Mouse (Mus musculus): ENCODE measurements at regions not wholly inside any gene's neighbourhood (a gene's known extent, or its start where the extent isn't known, plus 50 kb on each side); places are given as distances from the start of the nearest gene placed in this dataset.

DNA sequence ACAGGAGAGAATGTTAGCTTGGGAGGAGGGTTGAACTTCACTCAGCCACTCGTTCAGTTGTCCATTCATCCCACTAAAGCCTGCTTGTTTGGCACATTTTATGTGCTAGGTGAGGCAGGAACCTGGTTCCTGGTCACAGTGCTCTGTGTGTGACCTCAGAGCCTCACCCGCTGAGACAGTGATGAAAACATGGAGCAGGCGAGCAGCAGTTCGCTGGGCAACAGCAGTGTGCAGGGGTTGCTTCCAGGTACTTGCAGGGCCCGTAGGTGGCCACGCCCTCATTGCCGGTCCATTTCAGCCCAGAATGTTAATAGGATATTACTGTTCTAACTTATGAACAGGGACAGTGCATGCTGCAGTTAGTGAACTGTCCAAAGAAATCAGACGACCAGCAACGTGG lies 285.7 kb downstream of the Rngtt start:
- DNase-seq, result no peak

DNA sequence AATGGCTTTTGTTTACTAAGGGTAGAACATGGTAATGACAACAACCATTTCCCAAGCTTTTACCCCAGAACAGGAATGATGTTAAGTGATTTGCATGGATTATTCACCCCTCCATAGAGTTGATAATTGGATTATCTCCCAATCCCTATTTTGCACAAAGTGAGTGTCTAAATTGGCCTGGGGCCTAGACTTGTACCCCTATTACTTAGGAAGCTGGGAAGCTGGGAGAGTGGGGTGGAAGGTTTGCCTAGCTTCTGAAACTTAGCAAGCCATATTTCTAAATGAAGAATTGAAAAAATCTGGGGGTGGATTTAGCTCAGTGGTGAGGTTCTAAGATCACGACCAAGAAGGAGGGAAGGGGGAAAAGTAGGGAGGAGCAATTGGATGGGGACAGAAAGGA lies 289.9 kb downstream of the Rngtt start:
- no peak for DNase-seq

DNA sequence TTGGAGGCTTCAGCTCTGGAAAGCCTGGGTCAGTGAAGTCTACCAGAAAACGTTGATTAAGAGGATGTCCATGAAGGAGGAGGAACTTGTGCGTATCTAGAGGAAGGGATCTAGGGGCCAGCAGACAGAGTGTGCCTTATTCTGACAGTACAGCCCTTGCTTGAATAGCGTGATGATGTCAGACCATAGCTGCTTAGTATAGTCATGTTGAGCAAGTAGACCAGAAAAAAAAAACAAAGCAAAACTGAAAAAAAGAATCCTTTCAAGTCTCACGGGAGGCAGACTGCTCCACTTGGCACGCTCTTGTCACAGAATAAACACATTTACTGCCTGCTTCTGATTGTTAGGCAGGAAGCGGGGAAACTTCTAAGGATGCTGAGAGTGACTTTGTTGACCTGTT lies 290.7 kb downstream of the Rngtt start:
- DNase-seq, result no peak

DNA sequence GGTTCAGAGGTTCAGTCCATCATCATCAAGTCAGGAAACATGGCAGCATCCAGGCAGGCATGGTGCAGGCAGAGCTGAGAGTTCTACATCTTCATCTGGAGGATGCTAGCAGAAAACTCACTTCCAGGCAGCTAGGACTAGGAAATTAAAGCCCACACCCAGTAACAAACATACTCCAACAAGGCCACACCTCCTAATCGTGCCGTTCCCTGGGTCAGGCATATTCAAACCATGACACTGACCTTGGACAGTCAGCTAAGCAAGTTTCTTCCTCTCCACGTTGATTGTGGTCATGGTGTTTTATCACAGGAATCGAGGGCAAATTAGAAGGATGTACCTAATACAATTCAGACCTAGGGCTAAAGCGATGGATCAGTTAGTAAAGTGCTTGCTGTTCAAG lies 294.5 kb downstream of the Rngtt start:
- DNase-seq, result no peak

DNA sequence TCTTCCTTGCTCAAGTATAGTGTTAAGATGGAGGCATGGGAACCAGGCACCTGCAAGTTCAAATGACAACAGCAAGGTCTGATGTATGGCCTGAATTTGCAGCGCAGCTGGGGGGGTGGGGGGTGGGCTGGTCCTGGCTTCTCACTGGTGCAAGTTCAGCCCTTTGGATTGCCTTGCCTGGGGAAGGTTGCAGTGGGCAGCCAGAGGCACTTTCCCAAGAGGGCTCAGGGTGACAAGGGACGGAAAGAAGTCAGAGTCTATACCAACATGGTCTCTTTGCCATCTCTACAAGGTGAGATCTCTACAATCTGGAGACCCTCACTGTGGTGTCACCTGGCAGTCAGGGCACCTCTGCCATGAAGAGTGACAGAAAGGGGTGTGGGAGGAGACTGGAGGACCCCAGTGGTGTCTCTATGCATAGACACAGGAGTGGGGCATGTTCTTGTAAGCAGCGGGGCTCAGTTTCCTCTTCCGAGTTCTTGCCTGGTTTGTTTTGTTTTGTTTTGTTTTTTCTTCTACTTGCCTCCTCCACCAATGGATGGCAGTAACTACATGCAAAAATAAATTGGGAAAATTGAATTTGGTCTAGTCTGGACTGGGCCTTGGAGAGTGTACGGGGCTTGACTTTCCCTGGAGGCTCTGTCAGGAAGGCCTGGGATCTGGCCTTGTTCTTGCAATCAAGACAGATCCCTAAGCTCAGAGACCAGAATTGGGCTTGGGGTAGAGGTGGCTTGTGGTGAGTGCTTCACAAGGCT lies 284.4 kb upstream of the Cnr1 start:
- DNase-seq, result no peak

DNA sequence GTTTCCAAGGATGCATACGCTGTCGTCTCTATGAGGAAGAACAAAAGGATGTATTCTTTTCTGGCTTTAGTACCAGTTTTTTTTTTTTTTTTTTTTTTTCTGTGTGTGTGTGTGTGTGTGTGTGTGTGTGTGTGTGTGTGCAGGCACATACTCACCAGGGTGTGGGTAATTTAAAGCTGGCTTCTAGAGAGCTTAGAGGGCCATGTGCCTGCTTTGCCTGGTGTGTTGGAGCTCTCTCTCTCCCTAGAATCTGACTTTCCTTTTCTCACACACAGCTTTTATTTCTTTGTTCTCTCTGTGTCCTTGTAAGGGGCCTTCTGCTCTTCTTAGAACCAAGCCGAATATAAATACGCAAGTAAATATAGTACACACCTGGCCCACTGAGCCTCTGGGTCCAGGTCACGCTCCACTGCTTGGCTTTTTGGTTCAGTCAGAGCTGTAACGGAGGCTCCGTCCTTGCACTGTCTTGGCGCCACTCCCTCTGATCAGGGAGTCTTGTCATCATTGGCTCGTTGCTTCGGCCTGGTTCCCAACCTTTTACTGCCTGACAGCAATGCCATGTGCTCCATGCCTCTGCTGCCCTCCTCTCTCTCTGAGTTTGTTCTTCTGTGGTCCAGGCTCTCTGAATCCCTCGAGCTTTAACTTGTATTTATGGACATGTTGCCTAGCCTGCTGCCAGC lies 283.7 kb upstream of the Cnr1 start:
- no peak for DNase-seq

DNA sequence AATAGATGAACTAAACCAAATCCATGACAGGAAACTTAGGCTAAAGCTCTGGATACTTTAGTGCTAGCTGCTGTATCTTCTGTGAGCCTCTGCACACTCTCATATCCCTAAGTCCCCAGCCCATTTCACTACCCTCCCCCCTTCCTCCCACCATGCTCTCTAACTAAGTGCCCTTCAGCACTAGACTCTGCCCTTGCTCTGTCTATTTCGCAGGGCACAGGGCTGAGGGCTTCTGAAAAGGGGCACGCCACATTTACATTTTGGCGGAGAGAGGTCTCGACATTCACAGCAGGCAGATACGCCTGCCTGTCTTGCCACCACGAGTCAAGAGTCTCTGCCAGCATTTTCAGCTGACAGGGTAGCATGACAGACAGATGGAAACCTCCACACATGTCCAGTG lies 282.5 kb upstream of the Cnr1 start:
- no peak for DNase-seq

DNA sequence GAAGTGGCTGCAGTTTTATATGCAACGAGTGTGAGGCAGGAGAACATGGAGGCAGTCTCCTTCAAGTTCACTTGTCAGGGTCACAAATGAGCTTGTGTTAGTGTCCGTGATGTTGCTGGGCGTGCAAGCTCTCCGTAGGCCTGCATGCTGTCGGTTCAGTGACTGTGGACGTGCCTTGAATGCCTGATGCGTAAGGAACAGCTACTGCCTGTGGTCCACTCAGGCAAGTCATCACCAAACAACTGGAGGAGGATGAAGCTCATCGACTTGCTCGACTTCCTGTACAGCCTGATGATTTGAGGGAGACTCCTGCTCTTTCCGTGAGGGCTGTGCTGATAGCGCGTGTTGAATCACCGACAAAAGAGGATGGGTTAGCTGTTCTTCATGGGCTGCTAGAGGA lies 281.9 kb upstream of the Cnr1 start:
- DNase-seq, result no peak

DNA sequence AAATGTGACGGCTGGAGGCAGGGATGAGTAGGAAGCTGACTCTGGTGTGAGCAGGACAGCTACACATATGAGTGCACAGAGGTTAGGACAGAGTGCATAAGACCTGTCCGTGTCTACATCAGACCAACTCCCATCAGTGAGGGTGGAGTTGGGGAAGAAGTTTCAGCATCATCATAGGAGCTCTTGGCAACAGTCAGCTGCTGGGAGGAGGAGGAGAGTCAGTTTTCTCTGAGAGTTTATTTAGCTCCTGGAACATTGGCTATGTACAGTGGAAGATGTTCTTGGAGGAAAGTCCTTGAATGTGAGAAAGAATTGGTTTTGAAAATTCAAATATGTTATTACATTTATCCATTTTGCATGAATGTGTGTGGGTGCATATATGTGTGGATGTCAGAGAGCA lies 279.2 kb upstream of the Cnr1 start:
- no peak for DNase-seq

DNA sequence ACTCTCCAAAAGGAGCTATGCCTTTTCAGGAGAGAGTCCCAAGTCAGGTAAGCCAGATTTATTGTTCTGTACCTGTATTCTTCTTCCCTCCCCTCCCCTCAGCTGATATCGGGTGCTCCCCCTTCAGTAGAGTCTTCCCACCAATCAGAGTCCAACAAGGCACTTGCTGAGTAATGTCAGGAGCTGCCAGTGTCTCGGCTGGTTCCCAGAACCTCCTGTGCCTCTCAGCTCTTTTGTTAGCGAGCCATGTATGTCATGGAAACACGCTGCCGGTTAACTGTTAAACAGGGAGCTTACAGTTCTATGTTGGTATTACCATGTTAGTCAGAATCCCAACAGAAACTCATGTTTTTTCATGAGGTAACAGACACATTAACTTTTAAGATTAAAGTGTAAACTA lies 273.1 kb upstream of the Cnr1 start:
- DNase-seq, result no peak

DNA sequence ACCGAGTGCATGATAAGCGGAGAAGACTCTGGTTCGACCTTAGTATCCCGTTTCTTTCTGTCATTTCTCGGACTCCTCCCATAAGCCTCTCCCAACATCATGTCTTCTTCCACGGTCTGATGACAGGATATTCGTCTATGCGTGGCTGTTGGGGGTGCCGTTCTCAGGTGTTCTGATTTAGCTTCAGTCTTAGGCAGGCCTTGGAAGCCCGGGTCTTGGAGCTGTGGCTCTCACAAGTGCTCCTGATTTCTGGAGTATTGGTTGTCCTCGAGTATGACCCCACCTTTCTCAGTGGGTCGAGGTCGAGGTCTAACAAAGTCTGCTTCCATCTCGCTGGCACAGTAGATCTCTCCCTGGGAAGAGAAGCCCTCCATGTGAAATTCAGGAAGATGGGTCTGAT lies 264.6 kb upstream of the Cnr1 start:
- no peak for DNase-seq

DNA sequence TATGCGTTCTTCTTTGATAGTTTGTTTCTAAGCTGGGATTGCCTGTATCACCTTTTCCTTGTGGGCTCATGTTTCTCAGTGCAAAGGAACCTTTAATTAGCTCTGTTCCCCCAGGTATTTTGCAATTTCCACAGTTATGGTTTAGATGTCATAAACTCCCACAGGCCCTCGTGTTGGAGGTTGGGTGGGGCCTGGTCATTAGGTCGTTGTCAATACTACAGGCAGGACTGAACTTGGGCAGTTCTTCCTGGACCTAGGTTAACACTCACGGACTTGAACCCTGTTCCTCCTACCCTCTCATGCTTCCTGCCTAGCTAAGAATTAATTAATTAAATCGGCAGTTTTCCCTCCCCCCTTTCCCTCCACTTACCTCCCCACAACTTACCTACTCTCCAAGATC lies 263.8 kb upstream of the Cnr1 start:
- no peak for DNase-seq

DNA sequence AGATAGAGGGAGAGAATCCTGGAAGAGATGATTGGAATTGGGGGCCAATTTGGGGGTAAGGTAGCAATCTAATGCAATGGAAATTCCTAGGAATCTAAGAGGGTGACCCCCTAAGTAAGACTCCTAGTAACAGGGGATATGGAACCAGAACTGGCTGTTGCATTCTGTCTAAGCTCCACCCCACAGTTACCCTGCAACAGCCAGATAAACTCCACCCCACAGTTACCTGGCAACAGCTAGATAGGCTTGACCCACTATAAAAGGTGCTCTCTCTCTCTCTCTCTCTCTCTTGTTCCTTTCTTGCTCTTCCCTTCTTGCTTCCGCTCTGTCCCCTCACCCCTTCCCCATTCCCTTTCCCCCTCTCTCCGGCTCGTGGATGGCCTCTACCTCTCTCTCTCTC lies 262.5 kb upstream of the Cnr1 start:
- DNase-seq, result no peak

DNA sequence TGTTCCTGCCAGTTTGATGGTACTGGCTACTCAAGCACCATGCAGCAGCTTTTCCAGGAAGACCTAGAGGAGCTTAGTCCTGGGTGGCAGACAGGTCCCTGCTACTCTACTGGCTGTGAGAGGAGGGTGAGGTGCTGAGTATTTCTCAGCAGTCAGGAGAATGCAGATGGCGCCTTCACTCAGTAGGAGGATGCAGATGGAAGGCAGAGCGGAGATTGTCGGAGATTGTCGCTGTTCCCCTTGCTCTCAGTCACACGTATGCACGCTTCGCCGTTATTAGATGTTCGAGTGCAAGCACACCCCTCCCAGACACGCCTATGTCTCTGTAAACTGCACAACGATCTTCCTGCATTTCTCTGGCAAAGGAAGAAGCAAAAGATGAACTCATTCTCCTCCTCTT lies 261.4 kb upstream of the Cnr1 start:
- no peak for DNase-seq

DNA sequence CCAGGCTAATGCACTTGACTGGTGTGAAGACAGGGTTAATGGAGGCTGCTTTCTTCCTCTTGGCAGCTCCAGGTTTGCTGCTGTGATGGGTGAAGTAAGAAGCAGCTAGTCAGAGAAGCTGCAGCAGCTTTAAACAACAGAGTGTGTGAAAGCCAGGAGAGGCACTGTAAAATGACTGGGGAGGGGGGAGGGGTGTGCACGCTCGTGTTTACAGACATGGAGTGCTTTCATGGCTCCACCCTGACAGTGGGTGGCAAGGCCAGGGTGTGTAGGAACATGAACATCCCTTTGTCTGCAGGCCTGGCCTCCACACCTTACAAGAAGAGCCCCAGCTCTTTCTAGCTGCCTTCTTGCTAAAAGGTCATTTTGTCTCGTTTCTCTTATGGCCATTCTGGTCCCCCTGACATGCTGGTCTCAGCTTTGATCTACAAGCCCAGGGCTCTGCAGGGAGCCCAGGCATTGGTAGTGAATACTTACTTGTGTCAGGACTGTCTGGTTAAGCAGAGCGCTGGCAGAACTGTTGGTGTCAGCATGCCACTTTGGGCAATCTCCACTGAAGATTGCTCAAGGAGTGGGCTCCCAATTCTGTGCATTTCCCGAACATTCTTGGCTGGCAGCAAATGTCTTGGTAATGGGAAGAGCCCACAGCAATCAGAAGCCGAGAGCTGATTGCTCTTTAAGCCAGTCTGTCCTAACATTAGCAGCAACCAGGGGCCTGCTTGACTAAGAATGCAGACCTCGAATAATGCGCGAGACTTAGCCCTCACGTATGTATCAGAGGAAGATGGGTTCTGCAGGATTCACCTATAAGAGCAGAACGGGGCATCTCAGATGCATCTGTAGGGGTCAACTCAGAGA lies 260.5 kb upstream of the Cnr1 start:
- no peak for DNase-seq

DNA sequence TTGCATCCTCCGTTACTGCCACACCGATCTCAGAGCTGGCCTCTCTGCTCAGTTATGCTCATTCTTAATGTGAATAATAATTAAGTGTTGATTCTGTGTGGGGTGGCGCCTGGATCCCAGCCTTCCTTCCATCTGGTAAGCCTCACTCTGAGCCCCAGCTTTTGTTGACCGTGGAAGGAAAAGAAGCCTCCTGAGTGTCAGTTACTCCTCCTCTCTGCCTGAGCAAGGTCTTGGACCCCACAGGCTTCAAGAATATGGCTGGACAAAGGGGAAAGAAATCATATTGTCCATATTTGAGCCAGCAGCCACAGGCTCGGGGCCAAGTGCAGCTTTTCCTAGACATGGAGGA lies 259.9 kb upstream of the Cnr1 start:
- no peak for DNase-seq

DNA sequence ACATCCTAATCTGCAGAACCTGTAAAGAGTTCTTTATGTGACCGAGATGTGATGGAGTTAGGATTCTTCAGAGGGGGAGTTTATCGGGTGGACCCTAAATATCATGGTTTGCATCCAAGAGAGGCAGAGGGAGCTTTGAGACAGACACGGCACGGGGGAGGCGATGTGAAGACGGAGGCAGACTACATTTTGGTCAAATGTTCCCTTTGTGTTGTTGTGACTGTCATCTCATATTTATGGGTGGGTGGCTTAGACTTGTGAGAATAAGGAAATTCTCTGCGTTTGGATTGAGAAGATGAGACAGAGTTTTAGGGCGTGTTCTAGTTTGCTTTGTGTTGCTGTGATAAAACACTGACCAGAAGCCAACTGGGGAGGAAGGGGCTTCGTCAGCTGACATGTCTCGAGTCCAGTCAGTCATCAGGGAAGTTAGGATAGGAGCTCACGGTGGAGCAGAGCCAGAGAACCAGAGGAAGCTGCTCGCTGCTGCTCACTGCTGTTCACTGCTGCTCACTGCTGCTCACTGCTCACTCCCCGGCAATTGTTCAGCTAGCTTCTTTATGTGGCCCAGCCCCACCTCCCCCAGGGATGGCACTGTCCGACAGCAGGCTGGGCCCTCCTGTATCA lies 259.0 kb upstream of the Cnr1 start:
- no peak for DNase-seq

DNA sequence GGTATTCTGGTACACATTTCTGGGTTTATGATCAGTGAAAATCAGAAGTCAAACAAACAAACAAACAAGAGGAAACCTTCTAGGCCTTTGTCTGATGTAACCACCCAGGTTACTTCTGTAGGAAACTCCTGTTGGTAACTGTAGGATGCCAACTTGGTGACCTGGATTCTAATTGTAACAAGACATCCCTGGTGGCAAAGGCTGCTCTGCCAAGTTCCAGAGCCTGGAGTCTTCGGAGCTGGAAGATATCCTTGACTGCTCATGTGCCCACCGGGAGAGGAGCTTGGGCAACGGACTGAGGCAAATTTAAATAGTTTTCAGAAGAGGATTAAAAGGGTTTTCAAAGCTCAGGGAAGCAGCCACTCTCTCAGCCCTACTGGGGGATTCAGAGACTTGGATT lies 256.0 kb upstream of the Cnr1 start:
- DNase-seq, result no peak

DNA sequence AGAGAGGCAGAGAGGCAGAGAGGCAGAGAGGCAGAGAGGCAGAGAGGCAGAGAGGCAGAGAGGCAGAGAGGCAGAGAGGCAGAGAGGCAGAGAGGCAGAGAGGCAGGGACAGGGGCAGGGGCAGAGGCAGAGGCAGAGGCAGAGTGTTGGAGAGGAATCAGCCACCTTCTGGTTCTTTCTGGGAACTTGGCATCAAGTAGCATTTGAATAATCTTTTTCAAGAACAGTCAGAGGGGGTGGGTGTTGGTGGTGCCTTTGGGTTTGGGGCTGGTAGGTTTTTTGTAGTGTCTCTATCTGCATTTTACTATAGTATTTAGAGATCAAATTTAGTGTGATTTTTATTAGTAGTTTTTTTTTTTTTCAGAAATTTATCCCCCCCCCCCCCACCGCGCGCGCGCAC lies 249.3 kb upstream of the Cnr1 start:
- DNase-seq, result no peak

DNA sequence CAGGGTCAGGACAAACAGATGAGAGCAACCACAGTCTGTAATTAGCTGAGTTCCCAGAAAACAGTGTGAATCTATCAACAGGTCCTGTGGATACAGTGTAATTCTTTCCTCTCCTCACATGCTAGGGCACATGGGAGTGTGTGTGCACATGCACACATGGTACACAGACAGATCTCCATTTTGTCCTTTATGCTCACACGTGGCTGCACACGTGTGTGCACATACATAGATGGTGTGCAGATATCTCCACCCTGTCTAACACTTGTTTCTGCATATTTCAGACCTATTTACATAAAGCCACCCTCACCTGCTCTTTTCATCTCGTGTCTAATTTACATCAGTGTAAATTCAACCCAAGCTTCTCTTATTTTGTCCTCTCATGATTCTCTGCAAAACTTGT lies 245.0 kb upstream of the Cnr1 start:
- DNase-seq, result no peak

DNA sequence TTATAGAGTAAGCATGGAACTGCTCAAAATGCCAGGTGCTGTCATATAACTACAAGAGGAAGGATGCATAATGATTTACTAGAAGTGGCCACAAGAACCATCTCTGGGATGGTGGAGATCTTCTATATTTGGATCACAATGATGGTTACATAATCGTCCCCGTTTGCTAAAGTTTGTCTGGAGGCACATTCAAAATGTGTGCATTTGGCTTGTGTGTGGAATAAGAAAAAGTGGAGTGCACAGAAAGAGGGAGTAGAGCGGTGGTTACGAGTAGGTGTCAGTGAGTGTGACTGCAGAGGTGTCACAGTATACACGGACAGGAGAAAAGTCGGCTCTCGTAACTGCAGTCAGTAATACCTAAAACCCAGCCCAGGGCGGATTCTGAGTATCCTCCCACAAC lies 238.3 kb upstream of the Cnr1 start:
- no peak for DNase-seq

DNA sequence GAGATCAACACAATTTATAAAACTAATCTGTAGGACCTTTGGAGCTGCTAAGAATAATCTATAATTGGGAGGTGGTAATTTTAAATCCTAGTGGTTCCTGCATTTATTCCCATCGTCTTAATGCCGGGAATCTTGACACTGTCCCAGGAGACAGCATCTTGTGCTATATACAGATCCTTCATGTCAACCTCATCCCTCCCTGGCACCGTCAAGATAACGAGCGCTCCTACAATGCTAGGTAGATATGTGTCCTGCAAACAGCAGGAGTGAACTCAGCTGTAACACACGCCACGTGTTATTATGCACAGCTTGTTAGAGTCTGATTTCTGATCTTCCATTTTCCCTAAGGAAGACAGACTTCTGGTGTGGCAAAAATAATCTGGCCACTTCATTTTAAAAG lies 237.0 kb upstream of the Cnr1 start:
- no peak for DNase-seq

DNA sequence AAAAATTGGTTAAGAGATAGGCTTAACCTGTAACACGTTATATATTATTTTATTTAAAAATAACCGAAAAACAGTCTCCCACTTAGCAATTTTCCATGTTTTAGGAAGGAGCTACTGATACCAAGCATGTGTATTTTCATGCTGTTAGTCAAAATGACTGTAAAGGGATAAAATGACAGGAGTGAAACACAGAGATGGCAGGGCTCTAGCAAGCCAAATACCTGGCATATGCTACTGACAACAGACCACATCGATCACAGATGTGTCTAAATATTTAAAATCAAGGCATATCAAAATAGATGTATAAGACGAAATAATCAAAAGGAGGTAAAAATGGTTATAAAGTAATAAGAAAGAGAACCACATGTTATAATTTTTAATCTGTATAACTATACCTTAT lies 231.0 kb upstream of the Cnr1 start:
- no peak for DNase-seq

DNA sequence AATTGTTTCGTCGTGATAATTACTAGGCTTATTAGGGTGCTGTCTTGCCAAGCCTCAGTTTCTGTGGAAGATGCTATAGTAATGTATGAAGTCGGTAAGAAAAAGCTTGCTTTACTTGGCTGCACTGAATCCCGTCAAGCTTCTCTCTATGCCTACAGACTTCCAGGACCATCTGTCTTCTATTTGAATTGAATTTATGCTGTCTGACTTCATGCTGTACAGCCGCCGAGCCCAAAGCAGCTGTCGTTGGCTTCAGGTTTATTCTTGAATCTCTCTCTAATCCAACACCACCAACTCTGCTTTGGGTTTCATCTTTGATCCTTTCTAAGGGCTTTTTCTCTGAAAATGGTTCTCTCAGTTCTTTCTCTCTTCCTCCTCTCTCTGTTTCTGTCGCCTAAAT lies 227.4 kb upstream of the Cnr1 start:
- DNase-seq, result no peak

All from lung, postnatal 14 days (tissue).